Mouse (Mus musculus) embryonic facial prominence, embryonic 13.5 days (tissue): ENCODE measurements around the gene Cdk2ap2. TPM values are rescaled to one million over a fixed set of nuclear protein-coding genes. Genes with fewer than 3 reads are reported as not detected.

Experiments used
- ATAC-seq: fragments of 200-750 bp; cut with Nextera tagmentation; 2 replicates; pipeline ENCODE4 v1.8.0; 2017; ENCODE audit warnings: low read depth; ENCODE audit not compliant: insufficient number of reproducible peaks, insufficient read depth, low FRiP score, low TSS enrichment
- H3K27ac ChIP-seq: fragments of 300-500 bp; sonication (generic); 2 replicates; pipeline ENCODE4 v1.5.1; 2015; ENCODE audit warnings: moderate library complexity, mild to moderate bottlenecking, inconsistent platforms
- H3K27me3 ChIP-seq: fragments of 300-500 bp; sonication (generic); 2 replicates; pipeline ENCODE4 v1.6.1; 2015; ENCODE audit warnings: mild to moderate bottlenecking, inconsistent platforms
- H3K36me3 ChIP-seq: fragments of 300-500 bp; sonication (generic); 2 replicates; pipeline ENCODE4 v1.6.1; 2015; ENCODE audit warnings: mild to moderate bottlenecking, inconsistent platforms
- H3K4me1 ChIP-seq: fragments of 300-500 bp; sonication (generic); 2 replicates; pipeline ENCODE4 v1.6.1; 2015; ENCODE audit warnings: inconsistent platforms
- H3K4me2 ChIP-seq: fragments of 300-500 bp; sonication (generic); 2 replicates; pipeline ENCODE4 v1.6.1; 2015; ENCODE audit warnings: moderate library complexity, mild to moderate bottlenecking, inconsistent platforms
- H3K4me3 ChIP-seq: fragments of 300-500 bp; sonication (generic); 2 replicates; pipeline ENCODE4 v1.5.1; 2015; ENCODE audit warnings: mild to moderate bottlenecking, inconsistent platforms
- H3K9ac ChIP-seq: fragments of 300-500 bp; sonication (generic); 2 replicates; pipeline ENCODE4 v1.6.1; 2015; ENCODE audit warnings: mild to moderate bottlenecking, inconsistent platforms
- H3K9me3 ChIP-seq: fragments of 300-500 bp; sonication (generic); 2 replicates; pipeline ENCODE4 v1.6.1; 2016; ENCODE audit warnings: inconsistent platforms
- WGBS: fragments of 180-500 bp; shearing (Covaris S2); methylation state at CpG from one replicate; pipeline ENCODE4 v1.1.7; 2015; ENCODE audit warnings: mixed read lengths; 5-methylcytosine and 5-hydroxymethylcytosine counted together
- polyA plus RNA-seq: library from polyadenylated mRNA; unstranded; fragments of >200 nt; fragmentation: Nextera tagmentation; extraction: Ambion mirVana; gene quantifications from 2 replicates; pipeline ENCODE4 v1.2.1, GENCODE M21; 2015

Cdk2ap2 gene
- polyA plus RNA-seq, 1 experiment from 2014 or later: 62.3 TPM

- H3K27me3 ChIP-seq: no peaks in the 10 kb centered on the region
- H3K9me3 ChIP-seq: no peaks in the 10 kb centered on the region
- peaks cover 5% of the 10 kb centered on the region; the same call in 1 of the 2 replicates for H3K36me3 ChIP-seq
- 72% methylated on average over 16 of the region's 16 CpGs for WGBS
- ATAC-seq: no peak
- peaks cover 17% of the 10 kb centered on the region for H3K4me1 ChIP-seq
- H3K4me2 ChIP-seq: no peak overlapping the region
- no peak overlapping the region for H3K27ac ChIP-seq
- H3K4me3 ChIP-seq: no peak overlapping the region
- H3K9ac ChIP-seq: no peak overlapping the region
Observed at GRCm38 (mm10) chr19:4144550-4145498, 47.8 kb downstream of the Cdk2ap2 start.

- H3K9me3 ChIP-seq: no peaks in the 10 kb centered on the region
- WGBS: 89% methylated on average over 5 of the region's 5 CpGs
Observed at GRCm38 (mm10) chr19:4145936-4146335, 49.0 kb downstream of the Cdk2ap2 start.

GRCm38 (mm10) chr19:4146366-4147021 is 49.5 kb downstream of the Cdk2ap2 start:
- 61% methylated on average over 12 of the region's 12 CpGs for WGBS
- Histone ChIP-seq H3K9ac (no peak overlapping the region), H3K36me3 (peaks cover 21% of the 10 kb centered on the region), H3K9me3 (no peaks in the 10 kb centered on the region), H3K27ac (no peak overlapping the region), H3K4me1 (peaks cover 24% of the 10 kb centered on the region), H3K4me2 (no peak overlapping the region), H3K4me3 (no peak overlapping the region), H3K27me3 (no peaks in the 10 kb centered on the region)
- no peak for ATAC-seq

More at GRCm38 (mm10) chr19:4145936-4146335, 49.0 kb downstream of the Cdk2ap2 start:
- no peak overlapping the region for H3K4me2 ChIP-seq
- peaks cover 16% of the 10 kb centered on the region for H3K36me3 ChIP-seq
- no peaks in the 10 kb centered on the region for H3K27me3 ChIP-seq
- no peak overlapping the region for H3K4me3 ChIP-seq
- peaks cover 24% of the 10 kb centered on the region for H3K4me1 ChIP-seq
- no peak overlapping the region for H3K9ac ChIP-seq
- ATAC-seq: no peak
- no peak overlapping the region for H3K27ac ChIP-seq

- H3K9ac ChIP-seq: no peak overlapping the region
- 43% methylated on average over 3 of the region's 3 CpGs for WGBS
- no peaks in the 10 kb centered on the region for H3K9me3 ChIP-seq
- H3K27me3 ChIP-seq: no peaks in the 10 kb centered on the region
- no peak overlapping the region for H3K4me2 ChIP-seq
- no peak overlapping the region for H3K27ac ChIP-seq
- no peak overlapping the region for H3K4me3 ChIP-seq
- ATAC-seq: no peak
- H3K36me3 ChIP-seq: peaks cover 24% of the 10 kb centered on the region
- peaks cover 24% of the 10 kb centered on the region for H3K4me1 ChIP-seq
Observed at GRCm38 (mm10) chr19:4147022-4147405, 50.0 kb downstream of the Cdk2ap2 start.

GRCm38 (mm10) chr19:4147782-4148490 is 51.0 kb downstream of the Cdk2ap2 start:
- peak overlapping the region; percentile 89 for H3K4me2 ChIP-seq
- ATAC-seq: no peak
- H3K27ac ChIP-seq: no peak overlapping the region; the same call in 1 of the 2 replicates
- H3K27me3 ChIP-seq: no peaks in the 10 kb centered on the region
- H3K9me3 ChIP-seq: no peaks in the 10 kb centered on the region
- WGBS: 35% methylated on average over 9 of the region's 9 CpGs
- peak overlapping the region; percentile 89 for H3K9ac ChIP-seq
- peaks cover 24% of the 10 kb centered on the region for H3K4me1 ChIP-seq
- H3K36me3 ChIP-seq: peaks cover 34% of the 10 kb centered on the region
- peak overlapping the region; percentile 87 for H3K4me3 ChIP-seq

- under 1% methylated on average over 29 of the region's 33 CpGs for WGBS
Observed at GRCm38 (mm10) chr19:4148491-4148806, 51.5 kb downstream of the Cdk2ap2 start, which contains the start of gene Coro1b. Gene Coro1b, plus strand, starts transcription at chr19:4148619.

More at GRCm38 (mm10) chr19:4148491-4148806, 51.5 kb downstream of the Cdk2ap2 start, which contains the start of gene Coro1b:
- Histone ChIP-seq H3K9ac (peak within 1 kb of the TSS; percentile 89), H3K27ac (peak within 1 kb of the TSS; percentile 72), H3K4me1 (peaks cover 24% of the 10 kb centered on the region), H3K27me3 (no peaks in the 10 kb centered on the region), H3K4me3 (peak within 1 kb of the TSS; percentile 87), H3K36me3 (peaks cover 39% of the 10 kb centered on the region), H3K9me3 (no peaks in the 10 kb centered on the region), H3K4me2 (peak within 1 kb of the TSS; percentile 89)
- ATAC-seq: peak; percentile 92

Other genes starting within 250 kb of the Cdk2ap2 start
- gene Chka, start 245.4 kb upstream of the Cdk2ap2 start, polyA plus RNA-seq: 54.8 and 56.5 TPM in 2 replicates
- 53.7 and 58.0 TPM in 2 replicates for gene Tcirg1, start 190.0 kb upstream of the Cdk2ap2 start, polyA plus RNA-seq
- 258 and 278 TPM in 2 replicates for gene Ndufs8, start 184.4 kb upstream of the Cdk2ap2 start, polyA plus RNA-seq
- gene Aldh3b1, start 167.4 kb upstream of the Cdk2ap2 start, polyA plus RNA-seq: 1.6 and 1.7 TPM in 2 replicates
- gene Unc93b1, start 162.0 kb upstream of the Cdk2ap2 start, polyA plus RNA-seq: 15.8 and 16.6 TPM in 2 replicates
- gene Aldh3b3, start 138.5 kb upstream of the Cdk2ap2 start, polyA plus RNA-seq: 0.24 TPM in 1 of 2 replicates, not detected in the other
- 7.9 and 8.2 TPM in 2 replicates for gene Aldh3b2, start 124.9 kb upstream of the Cdk2ap2 start, polyA plus RNA-seq
- gene Acy3, start 110.6 kb upstream of the Cdk2ap2 start, polyA plus RNA-seq: 3.1 and 3.7 TPM in 2 replicates
- not detected in 2 replicates for gene Tbx10, start 104.4 kb upstream of the Cdk2ap2 start, polyA plus RNA-seq
- gene Nudt8, start 96.6 kb upstream of the Cdk2ap2 start, polyA plus RNA-seq: 36.5 and 37.8 TPM in 2 replicates
- gene Gm49405, start 96.6 kb upstream of the Cdk2ap2 start, polyA plus RNA-seq: 5.6 and 6.5 TPM in 2 replicates
- 7.3 and 8.1 TPM in 2 replicates for gene Doc2g, start 93.9 kb upstream of the Cdk2ap2 start, polyA plus RNA-seq
- 178 and 206 TPM in 2 replicates for gene Ndufv1, start 84.4 kb upstream of the Cdk2ap2 start, polyA plus RNA-seq
- gene Gstp1, start 59.2 kb upstream of the Cdk2ap2 start, polyA plus RNA-seq: 535 and 609 TPM in 2 replicates
- gene Gstp2, start 51.2 kb upstream of the Cdk2ap2 start, polyA plus RNA-seq: 1.2 and 3.4 TPM in 2 replicates
- 0.32 and 0.41 TPM in 2 replicates for gene Gstp3, start 37.6 kb upstream of the Cdk2ap2 start, polyA plus RNA-seq
- not detected in 2 replicates for gene Cabp2, start 15.6 kb upstream of the Cdk2ap2 start, polyA plus RNA-seq
- gene Pitpnm1, start 2.8 kb downstream of the Cdk2ap2 start, polyA plus RNA-seq: 6.4 and 8.3 TPM in 2 replicates
- 97.6 and 107 TPM in 2 replicates for gene Aip, start 28.7 kb downstream of the Cdk2ap2 start, polyA plus RNA-seq
- gene Gpr152, start 42.6 kb downstream of the Cdk2ap2 start, polyA plus RNA-seq: not detected in 2 replicates
- gene Cabp4, start 46.9 kb downstream of the Cdk2ap2 start, polyA plus RNA-seq: not detected in 2 replicates
- 129 and 150 TPM in 2 replicates for gene Coro1b, start 51.4 kb downstream of the Cdk2ap2 start, polyA plus RNA-seq
- gene Ptprcap, start 56.4 kb downstream of the Cdk2ap2 start, polyA plus RNA-seq: 2.8 and 3.0 TPM in 2 replicates
- 65.5 and 69.6 TPM in 2 replicates for gene Rps6kb2, start 66.2 kb downstream of the Cdk2ap2 start, polyA plus RNA-seq
- gene Carns1, start 78.3 kb downstream of the Cdk2ap2 start, polyA plus RNA-seq: 1.7 and 3.0 TPM in 2 replicates
- 1.8 and 3.1 TPM in 2 replicates for gene Tbc1d10c, start 94.1 kb downstream of the Cdk2ap2 start, polyA plus RNA-seq
- 788 and 789 TPM in 2 replicates for gene Ppp1ca, start 94.9 kb downstream of the Cdk2ap2 start, polyA plus RNA-seq
- gene Rad9a, start 104.5 kb downstream of the Cdk2ap2 start, polyA plus RNA-seq: 34.1 and 37.3 TPM in 2 replicates
- 11.1 and 11.5 TPM in 2 replicates for gene Clcf1, start 117.1 kb downstream of the Cdk2ap2 start, polyA plus RNA-seq
- not detected in 2 replicates for gene AC109138.7, start 117.2 kb downstream of the Cdk2ap2 start, polyA plus RNA-seq
- 21.2 and 24.9 TPM in 2 replicates for gene Pold4, start 134.7 kb downstream of the Cdk2ap2 start, polyA plus RNA-seq
- gene Ssh3, start 172.0 kb downstream of the Cdk2ap2 start, polyA plus RNA-seq: 17.4 and 20.3 TPM in 2 replicates
- 12.6 and 13.5 TPM in 2 replicates for gene Ankrd13d, start 186.0 kb downstream of the Cdk2ap2 start, polyA plus RNA-seq
- 17.0 and 19.6 TPM in 2 replicates for gene Grk2, start 209.0 kb downstream of the Cdk2ap2 start, polyA plus RNA-seq